In genomic region chr11:82434832-82435182, GRCm38 (mm10) we compare ENCODE assay signal across 8 mouse cellular contexts. TPM values are rescaled to one million over a fixed set of nuclear protein-coding genes. Genes with fewer than 3 reads are reported as not detected.
DNase-seq lines count a peak whose midpoint lies in the region; ATAC-seq lines count a peak whose summit lies in the region.
"Had no signal": no experiment of that assay in that cellular context is flagged by ENCODE, and none has a peak within 500 bp of the region (broad histone marks: within the 10 kb centered on the region; RNA-seq: fewer than 3 reads in every experiment).

No protein-coding gene starts in this region.

- no peak for DNase-seq in liver, embryonic 11.5 days (ENCODE audit: low spot score)
- no peak for DNase-seq in liver
- DNase-seq in intestine, embryonic 14.5 days (ENCODE audit: low spot score) = no peak
- no peak for DNase-seq in c-Kit-positive CD71-positive TER-119-positive erythroid progenitor cells, embryonic 14.5 days (ENCODE audit: low spot score)
- DNase-seq: spleen, adult 18-20 months had no signal

- no peaks in the 10 kb centered on the region for H3K4me1 ChIP-seq in liver, embryonic 11.5 days (replicated peaks; ENCODE audit: control insufficient read depth, insufficient read depth, low read length)
- peaks cover 9% of the 10 kb centered on the region; the same call in 1 of the 2 replicates for H3K4me1 ChIP-seq in embryonic facial prominence, embryonic 13.5 days
- H3K4me1 ChIP-seq in intestine, embryonic 14.5 days (replicated peaks; ENCODE audit: control insufficient read depth, insufficient read depth, low read length) = no peaks in the 10 kb centered on the region; the same call in 1 of the 2 replicates
- peaks cover 13% of the 10 kb centered on the region for H3K4me1 ChIP-seq in neural tube, embryonic 13.5 days (replicated peaks)

- 5% methylated on average over 34 of the region's 36 CpGs for WGBS in liver, embryonic 11.5 days
- WGBS in embryonic facial prominence, embryonic 13.5 days = 2% methylated on average over 36 of the region's 36 CpGs
- WGBS in intestine, embryonic 14.5 days = 4% methylated on average over 33 of the region's 36 CpGs
- WGBS in neural tube, embryonic 13.5 days = 4% methylated on average over 36 of the region's 36 CpGs

- H3K27ac ChIP-seq in liver, embryonic 11.5 days (ENCODE audit: low read depth, low read length) = no peak overlapping the region
- H3K27ac ChIP-seq in embryonic facial prominence, embryonic 13.5 days = no peak overlapping the region
- no peak overlapping the region for H3K27ac ChIP-seq in intestine, embryonic 14.5 days (ENCODE audit: low read depth)
- no peak overlapping the region for H3K27ac ChIP-seq in neural tube, embryonic 13.5 days (replicated peaks)

- no peak overlapping the region for H3K9ac ChIP-seq in liver, embryonic 11.5 days (ENCODE audit: low read depth, low read length)
- H3K9ac ChIP-seq in embryonic facial prominence, embryonic 13.5 days = peak overlapping the region; percentile 49; the same call in 1 of the 2 replicates
- no peak overlapping the region for H3K9ac ChIP-seq in intestine, embryonic 14.5 days (ENCODE audit: low read length)
- H3K9ac ChIP-seq in neural tube, embryonic 13.5 days = peak overlapping the region; percentile 69

- no peaks in the 10 kb centered on the region for H3K36me3 ChIP-seq in liver, embryonic 11.5 days (ENCODE audit: control insufficient read depth, insufficient read depth, low read length)
- H3K36me3 ChIP-seq in embryonic facial prominence, embryonic 13.5 days = no peaks in the 10 kb centered on the region
- no peaks in the 10 kb centered on the region for H3K36me3 ChIP-seq in intestine, embryonic 14.5 days (ENCODE audit: control insufficient read depth, insufficient read depth, low read length)
- H3K36me3 ChIP-seq in neural tube, embryonic 13.5 days = peaks cover 19% of the 10 kb centered on the region

- no peak for ATAC-seq in liver, embryonic 11.5 days (replicated peaks; ENCODE audit: low FRiP score)
- no peak for ATAC-seq in embryonic facial prominence, embryonic 13.5 days (ENCODE audit: insufficient number of reproducible peaks, insufficient read depth, low FRiP score, low TSS enrichment, low read depth)
- no peak; the same call in 1 of the 2 replicates for ATAC-seq in intestine, embryonic 14.5 days (replicated peaks; ENCODE audit: low FRiP score, low TSS enrichment, low read depth)
- ATAC-seq in neural tube, embryonic 13.5 days (ENCODE audit: low read depth) = peak; percentile 52; the same call in 1 of the 2 replicates
- no peak for ATAC-seq in megakaryocyte-erythroid progenitor cell, adult 5-6 weeks (replicated peaks; ENCODE audit: low FRiP score, low TSS enrichment, poor library complexity, severe bottlenecking)

- peaks cover 41% of the 10 kb centered on the region for H3K27me3 ChIP-seq in liver, embryonic 11.5 days (replicated peaks; ENCODE audit: control insufficient read depth, insufficient read depth, low read length)
- peaks cover 77% of the 10 kb centered on the region for H3K27me3 ChIP-seq in embryonic facial prominence, embryonic 13.5 days
- peaks cover 49% of the 10 kb centered on the region for H3K27me3 ChIP-seq in intestine, embryonic 14.5 days (replicated peaks; ENCODE audit: control insufficient read depth, insufficient read depth, low read length)
- H3K27me3 ChIP-seq in neural tube, embryonic 13.5 days = peaks cover 53% of the 10 kb centered on the region

- H3K9me3 ChIP-seq in liver, embryonic 11.5 days (ENCODE audit: control insufficient read depth, low read length) = no peaks in the 10 kb centered on the region
- no peaks in the 10 kb centered on the region for H3K9me3 ChIP-seq in embryonic facial prominence, embryonic 13.5 days
- no peaks in the 10 kb centered on the region for H3K9me3 ChIP-seq in intestine, embryonic 14.5 days (ENCODE audit: control insufficient read depth, low read length)
- no peaks in the 10 kb centered on the region for H3K9me3 ChIP-seq in neural tube, embryonic 13.5 days

- peak overlapping the region; percentile 35 for H3K4me3 ChIP-seq in liver, embryonic 11.5 days (ENCODE audit: low read depth, low read length)
- peak overlapping the region; percentile 44 for H3K4me3 ChIP-seq in embryonic facial prominence, embryonic 13.5 days
- H3K4me3 ChIP-seq in intestine, embryonic 14.5 days (ENCODE audit: low read depth, low read length) = peak overlapping the region; percentile 32
- peak overlapping the region; percentile 47 for H3K4me3 ChIP-seq in neural tube, embryonic 13.5 days

- peak overlapping the region; percentile 57 for H3K4me2 ChIP-seq in liver, embryonic 11.5 days
- H3K4me2 ChIP-seq in embryonic facial prominence, embryonic 13.5 days = peak overlapping the region; percentile 78
- peak overlapping the region; percentile 54 for H3K4me2 ChIP-seq in intestine, embryonic 14.5 days (ENCODE audit: low read length)
- H3K4me2 ChIP-seq in neural tube, embryonic 13.5 days = peak overlapping the region; percentile 82

RNA-seq across cellular contexts. Expression of gene Tmem132e, which starts 46.1 kb away (rescaled TPM):
- 0.25 and 0.27 TPM in 2 replicates for polyA plus RNA-seq in liver, embryonic 11.5 days (2014; fragmentation: Nextera tagmentation; extraction: Ambion mirVana)
- polyA plus RNA-seq in embryonic facial prominence, embryonic 13.5 days (2015; fragmentation: Nextera tagmentation; extraction: Ambion mirVana) = 0.39 and 0.52 TPM in 2 replicates
- polyA plus RNA-seq in intestine, embryonic 14.5 days (2014; fragmentation: Nextera tagmentation; extraction: Ambion mirVana) = 1.3 TPM in 2 replicates
- 4.5 and 5.1 TPM in 2 replicates for polyA plus RNA-seq in neural tube, embryonic 13.5 days (2015; fragmentation: Nextera tagmentation; extraction: Ambion mirVana)
- 0.04 TPM in 1 of 2 replicates, not detected in the other for total RNA-seq in megakaryocyte-erythroid progenitor cell, adult 5-6 weeks (2014; fragmentation: Nextera tagmentation)
- not detected in 2 replicates for total RNA-seq in megakaryocyte-erythroid progenitor cell, adult 5-6 weeks (2017)

Comparison
In these comparisons a context has a peak if more than half of its experiments do, and no peak if none do; other contexts are left out.
1. H3K9ac ChIP-seq: peak in embryonic facial prominence, embryonic 13.5 days (single experiment) and neural tube, embryonic 13.5 days (single experiment); none in liver, embryonic 11.5 days (single experiment) and intestine, embryonic 14.5 days (single experiment).
2. Peak in every context shown above with its lines, with median percentiles within 50 percentile points of each other: H3K4me2 ChIP-seq and H3K4me3 ChIP-seq.